Mouse (Mus musculus) liver, embryonic 15.5 days (tissue): ENCODE measurements around the gene Rrn3. TPM values are rescaled to one million over a fixed set of nuclear protein-coding genes. Genes with fewer than 3 reads are reported as not detected.
"Not testable (repeated sequence)": the region's sequence is repeated elsewhere in the genome, so short reads cannot be mapped to it uniquely, and the experiment has no call there.

Source experiments
- ATAC-seq: fragments of 200-750 bp; cut with Nextera tagmentation; 2 replicates; pipeline ENCODE4 v1.8.0; 2017; ENCODE audit warnings: moderate number of reproducible peaks, mild to moderate bottlenecking, moderate library complexity; ENCODE audit not compliant: insufficient read depth
- H3K27ac ChIP-seq: fragments of 300-500 bp; sonication (generic); replicated peaks from 2 replicates; pipeline ENCODE4 v1.5.1; 2015; ENCODE audit warnings: mild to moderate bottlenecking, inconsistent platforms
- H3K27me3 ChIP-seq: fragments of 300-500 bp; sonication (generic); 2 replicates; pipeline ENCODE4 v1.6.1; 2015; ENCODE audit warnings: mild to moderate bottlenecking, inconsistent platforms
- H3K36me3 ChIP-seq: fragments of 300-500 bp; sonication (generic); replicated peaks from 2 replicates; pipeline ENCODE4 v1.6.1; 2015; ENCODE audit warnings: moderate library complexity, mild to moderate bottlenecking, inconsistent platforms
- H3K4me1 ChIP-seq: fragments of 300-500 bp; sonication (generic); replicated peaks from 2 replicates; pipeline ENCODE4 v1.6.1; 2015; ENCODE audit warnings: inconsistent platforms
- H3K4me2 ChIP-seq: fragments of 300-500 bp; sonication (generic); 2 replicates; pipeline ENCODE4 v1.6.1; 2015; ENCODE audit warnings: moderate library complexity, mild to moderate bottlenecking, inconsistent platforms
- H3K4me3 ChIP-seq: fragments of 300-500 bp; sonication (generic); replicated peaks from 2 replicates; pipeline ENCODE4 v1.5.1; 2015; ENCODE audit warnings: mild to moderate bottlenecking, inconsistent platforms
- H3K9ac ChIP-seq: fragments of 300-500 bp; sonication (generic); 2 replicates; pipeline ENCODE4 v1.6.1; 2015; ENCODE audit warnings: moderate library complexity, mild to moderate bottlenecking, inconsistent platforms
- H3K9me3 ChIP-seq: fragments of 300-500 bp; sonication (generic); replicated peaks from 2 replicates; pipeline ENCODE4 v1.6.1; 2016; ENCODE audit warnings: inconsistent platforms
- WGBS: fragments of 180-500 bp; shearing (Covaris S2); methylation state at CpG from one replicate; pipeline ENCODE4 v1.1.7; 2015; ENCODE audit warnings: mixed read lengths; ENCODE audit not compliant: insufficient replicate concordance; 5-methylcytosine and 5-hydroxymethylcytosine counted together
- polyA plus RNA-seq: library from polyadenylated mRNA; unstranded; fragments of >200 nt; fragmentation: Nextera tagmentation; extraction: Ambion mirVana; gene quantifications from 2 replicates; pipeline ENCODE4 v1.2.1, GENCODE M21; 2015

The Rrn3 gene
- polyA plus RNA-seq, 1 experiment from 2014 or later, result 21.0 TPM

DNA sequence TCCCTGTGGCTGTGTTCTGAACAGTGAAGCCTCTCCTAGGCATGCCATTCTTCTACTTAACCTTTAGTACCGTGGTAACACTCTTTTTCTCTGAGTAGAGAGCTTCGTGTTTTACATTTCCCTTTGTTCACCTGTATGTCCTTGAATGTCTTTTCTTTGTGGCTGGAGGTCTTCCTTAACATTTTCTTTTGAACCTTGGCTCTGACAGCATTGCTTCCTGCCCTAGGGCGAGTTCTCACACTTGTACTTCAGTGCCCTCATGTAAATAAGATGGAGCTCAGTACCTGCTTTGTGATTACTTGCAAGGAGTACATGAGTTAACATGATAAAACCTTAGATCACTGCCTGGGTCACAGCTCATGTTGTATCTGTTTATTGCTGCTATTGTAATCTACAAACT lies 5.4 kb downstream of the Rrn3 start:
- Histone ChIP-seq H3K36me3 (peaks cover 76% of the 10 kb centered on the region), H3K27me3 (no peaks in the 10 kb centered on the region), H3K4me2 (no peak overlapping the region), H3K4me3 (no peak overlapping the region), H3K9ac (no peak overlapping the region), H3K4me1 (peaks cover 11% of the 10 kb centered on the region), H3K9me3 (no peaks in the 10 kb centered on the region), H3K27ac (no peak overlapping the region)
- 60% methylated on average over 3 of the region's 3 CpGs for WGBS
- no peak for ATAC-seq

DNA sequence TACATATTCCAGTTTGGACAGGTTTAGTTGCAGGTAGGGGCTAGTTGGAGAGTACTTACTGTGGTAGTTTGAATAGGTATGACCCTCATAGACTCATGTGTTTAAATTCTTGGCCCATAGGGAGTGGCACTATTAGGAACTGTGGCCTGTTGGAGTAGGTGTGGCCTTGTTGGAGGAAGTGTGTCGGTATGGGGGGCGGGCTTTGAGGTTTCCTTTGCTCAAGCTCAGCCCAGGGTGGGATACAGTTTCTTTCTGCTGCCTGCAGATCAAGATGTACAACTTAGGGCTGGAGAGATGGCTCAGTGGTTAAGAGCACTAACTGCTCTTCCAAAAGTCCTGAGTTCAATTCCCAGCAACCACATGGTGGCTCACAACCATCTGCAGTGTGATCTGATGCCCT lies 12.9 kb downstream of the Rrn3 start:
- WGBS, result 46% methylated on average over 2 of the region's 2 CpGs
- ATAC-seq, result not testable (repeated sequence)

DNA sequence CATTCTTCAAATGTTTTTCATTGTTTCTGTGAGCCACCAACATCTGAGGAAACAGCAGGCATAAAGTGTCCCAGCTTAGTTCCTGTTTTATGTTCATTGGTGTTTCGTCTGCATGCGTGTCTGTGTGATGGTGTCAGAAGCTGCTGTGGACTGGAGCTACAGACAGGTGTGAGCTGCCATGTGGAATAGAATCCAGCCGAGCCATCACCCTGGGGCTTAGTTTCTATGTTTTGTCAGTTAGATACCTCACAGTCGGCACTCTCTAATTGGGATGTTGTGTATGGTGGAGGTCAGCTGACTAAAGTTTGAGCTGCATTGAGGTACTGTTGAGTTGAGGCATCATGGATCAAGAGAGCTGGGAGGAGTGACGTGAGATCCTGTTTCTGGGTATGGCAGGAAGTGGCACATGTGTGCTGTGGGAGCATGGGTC lies 16.3 kb downstream of the Rrn3 start:
- ATAC-seq, result no peak
- Histone ChIP-seq H3K36me3 (peaks cover 89% of the 10 kb centered on the region), H3K4me3 (no peak overlapping the region), H3K27ac (no peak overlapping the region), H3K9me3 (no peaks in the 10 kb centered on the region), H3K27me3 (no peaks in the 10 kb centered on the region), H3K4me1 (no peaks in the 10 kb centered on the region), H3K9ac (no peak overlapping the region), H3K4me2 (no peak overlapping the region)
- WGBS, result 72% methylated on average over 5 of the region's 5 CpGs

More for the DNA sequence above, 12.9 kb downstream of the Rrn3 start:
- H3K9ac ChIP-seq, H3K27me3 ChIP-seq, H3K27ac ChIP-seq, H3K4me3 ChIP-seq, H3K9me3 ChIP-seq, H3K4me2 ChIP-seq, H3K4me1 ChIP-seq: not testable (repeated sequence)
- H3K36me3 ChIP-seq, result peaks cover 89% of the 10 kb centered on the region

- Histone ChIP-seq H3K4me1 (no peaks in the 10 kb centered on the region), H3K36me3 (peaks cover 80% of the 10 kb centered on the region), H3K27me3 (no peaks in the 10 kb centered on the region), H3K27ac (no peak overlapping the region), H3K4me2 (no peak overlapping the region), H3K9ac (no peak overlapping the region), H3K9me3 (no peaks in the 10 kb centered on the region), H3K4me3 (no peak overlapping the region)
- WGBS, result 61% methylated on average over 4 of the region's 4 CpGs
- no peak for ATAC-seq
Observed at GRCm38 (mm10) chr16:13801231-13801630, 20.7 kb downstream of the Rrn3 start.

- peaks cover 82% of the 10 kb centered on the region for H3K36me3 ChIP-seq
- H3K27me3 ChIP-seq, result no peaks in the 10 kb centered on the region
- H3K4me2 ChIP-seq, result no peak overlapping the region
- H3K4me3 ChIP-seq, result no peak overlapping the region
- H3K9me3 ChIP-seq, result no peaks in the 10 kb centered on the region
- H3K27ac ChIP-seq, result no peak overlapping the region
- no peak overlapping the region for H3K9ac ChIP-seq
- no peak for ATAC-seq
- 74% methylated on average over 5 of the region's 5 CpGs for WGBS
- H3K4me1 ChIP-seq, result no peaks in the 10 kb centered on the region
Observed at GRCm38 (mm10) chr16:13804666-13805065, 24.2 kb downstream of the Rrn3 start.

GRCm38 (mm10) chr16:13807616-13808015 lies 27.1 kb downstream of the Rrn3 start:
- H3K4me3 ChIP-seq, result no peak overlapping the region
- no peak for ATAC-seq
- peaks cover 89% of the 10 kb centered on the region for H3K36me3 ChIP-seq
- H3K9me3 ChIP-seq, result no peaks in the 10 kb centered on the region
- no peak overlapping the region for H3K4me2 ChIP-seq
- no peaks in the 10 kb centered on the region for H3K4me1 ChIP-seq
- H3K27me3 ChIP-seq, result no peaks in the 10 kb centered on the region
- no peak overlapping the region for H3K27ac ChIP-seq
- no peak overlapping the region for H3K9ac ChIP-seq
- WGBS, result 84% methylated on average over 4 of the region's 4 CpGs

DNA sequence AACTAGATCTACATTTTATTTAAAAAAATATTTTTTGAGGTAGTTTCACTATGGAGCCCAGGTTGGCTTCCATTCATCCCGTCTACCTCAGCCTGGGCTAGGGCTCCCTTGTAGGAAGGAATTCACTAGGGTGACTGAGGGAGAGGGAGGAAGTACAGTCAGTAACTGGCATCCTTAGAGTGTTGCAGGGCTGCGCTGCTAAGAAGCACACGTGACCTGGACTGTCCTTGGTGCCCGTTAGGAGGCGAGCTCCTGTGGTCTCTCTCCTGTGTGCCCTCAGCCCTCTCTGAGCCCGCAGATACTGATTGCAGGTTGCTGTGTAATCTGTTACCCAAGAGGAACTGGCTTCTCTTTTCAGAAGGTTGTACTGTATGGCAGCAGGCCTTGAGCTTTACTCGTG lies 27.9 kb downstream of the Rrn3 start:
- 81% methylated on average over 7 of the region's 7 CpGs for WGBS
- Histone ChIP-seq H3K27me3 (no peaks in the 10 kb centered on the region), H3K27ac (no peak overlapping the region), H3K9me3 (no peaks in the 10 kb centered on the region), H3K4me1 (no peaks in the 10 kb centered on the region), H3K36me3 (peaks cover 97% of the 10 kb centered on the region), H3K4me3 (no peak overlapping the region), H3K4me2 (no peak overlapping the region), H3K9ac (no peak overlapping the region)
- ATAC-seq, result no peak

- Histone ChIP-seq H3K4me3 (no peak overlapping the region), H3K4me2 (no peak overlapping the region), H3K27ac (no peak overlapping the region), H3K4me1 (no peaks in the 10 kb centered on the region), H3K36me3 (peaks cover 71% of the 10 kb centered on the region), H3K27me3 (no peaks in the 10 kb centered on the region), H3K9ac (no peak overlapping the region), H3K9me3 (no peaks in the 10 kb centered on the region)
- 85% methylated on average over 6 of the region's 6 CpGs for WGBS
- no peak for ATAC-seq
Observed at GRCm38 (mm10) chr16:13812152-13812551, 31.6 kb downstream of the Rrn3 start.

DNA sequence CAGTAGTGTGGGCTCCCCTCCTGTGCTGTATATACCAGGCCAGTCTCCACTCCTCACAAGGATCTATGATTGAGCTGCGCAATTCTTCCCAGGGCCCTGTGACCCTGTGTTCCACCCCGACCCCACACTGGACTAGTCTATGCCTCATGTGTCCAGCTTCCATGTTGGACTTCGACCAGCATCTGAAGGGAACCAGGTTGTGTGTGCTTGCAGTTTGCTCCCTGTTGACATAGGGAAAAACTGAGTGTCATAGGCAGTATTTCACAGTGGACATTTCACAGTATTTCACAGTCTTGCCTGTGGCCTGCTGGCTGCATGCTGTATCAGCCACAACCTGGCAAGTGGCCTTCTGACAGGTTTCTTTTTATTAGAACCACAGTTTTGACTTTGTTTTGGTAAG lies 32.7 kb downstream of the Rrn3 start:
- Histone ChIP-seq H3K27ac (no peak overlapping the region), H3K9ac (no peak overlapping the region), H3K4me1 (peaks cover 3% of the 10 kb centered on the region), H3K9me3 (no peaks in the 10 kb centered on the region), H3K36me3 (peaks cover 62% of the 10 kb centered on the region), H3K4me3 (no peak overlapping the region), H3K4me2 (no peak overlapping the region), H3K27me3 (no peaks in the 10 kb centered on the region)
- ATAC-seq, result no peak
- WGBS, result 74% methylated on average over 3 of the region's 3 CpGs

DNA sequence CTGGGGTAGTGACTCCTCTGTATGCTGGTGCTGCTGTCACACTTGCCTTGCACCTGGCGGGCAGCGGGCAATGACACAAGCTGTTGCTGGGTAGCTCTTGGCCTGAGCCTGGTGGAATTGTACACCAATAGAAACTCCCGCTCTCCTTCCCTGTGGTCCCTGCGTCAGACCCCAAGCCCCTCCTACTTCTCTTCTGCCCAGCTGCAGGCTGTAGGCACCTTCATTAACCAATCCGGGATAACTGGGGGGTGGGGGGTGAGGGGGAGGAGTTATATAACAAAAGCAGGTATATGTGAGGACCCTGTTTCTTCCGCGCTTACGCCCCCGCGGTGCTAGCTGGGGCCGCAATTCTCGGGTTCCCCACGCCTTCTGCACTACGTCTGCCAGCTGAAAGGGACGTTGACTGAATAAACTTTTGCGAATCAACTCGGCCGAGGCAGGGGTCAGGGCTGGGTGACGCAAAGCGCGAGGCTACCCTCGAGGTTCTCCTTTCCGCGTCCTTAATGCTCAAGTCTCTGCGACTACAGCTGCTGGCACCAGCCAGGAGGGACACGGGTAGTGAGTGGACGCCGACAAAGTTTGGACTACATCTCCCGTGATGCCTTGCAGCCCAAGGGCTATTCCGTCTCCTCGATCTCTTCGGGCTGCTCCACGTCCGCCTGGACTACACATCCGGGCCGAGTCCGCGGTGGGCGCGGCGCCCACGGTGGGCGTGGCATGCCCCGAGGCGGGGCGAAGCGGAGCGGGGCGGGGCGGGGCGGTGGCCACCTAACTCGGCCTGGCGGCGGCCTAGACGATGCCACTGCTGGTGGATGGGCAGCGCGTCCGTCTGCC lies 38.3 kb downstream of the Rrn3 start, which contains the start of gene Ntan1:
TSS of gene Ntan1 (plus strand) at position 286 of the 834 bp plus-strand sequence.
- peak; percentile 96 for ATAC-seq
- WGBS, result under 1% methylated on average over 58 of the region's 58 CpGs
- no peaks in the 10 kb centered on the region for H3K27me3 ChIP-seq
- peak within 1 kb of the TSS; percentile 96 for H3K4me2 ChIP-seq
- H3K36me3 ChIP-seq, result peaks cover 11% of the 10 kb centered on the region
- peak within 1 kb of the TSS; percentile 71 for H3K9ac ChIP-seq
- peaks cover 32% of the 10 kb centered on the region for H3K4me1 ChIP-seq
- H3K27ac ChIP-seq, result peak within 1 kb of the TSS; percentile 81
- H3K4me3 ChIP-seq, result peak within 1 kb of the TSS; percentile 77
- no peaks in the 10 kb centered on the region for H3K9me3 ChIP-seq

DNA sequence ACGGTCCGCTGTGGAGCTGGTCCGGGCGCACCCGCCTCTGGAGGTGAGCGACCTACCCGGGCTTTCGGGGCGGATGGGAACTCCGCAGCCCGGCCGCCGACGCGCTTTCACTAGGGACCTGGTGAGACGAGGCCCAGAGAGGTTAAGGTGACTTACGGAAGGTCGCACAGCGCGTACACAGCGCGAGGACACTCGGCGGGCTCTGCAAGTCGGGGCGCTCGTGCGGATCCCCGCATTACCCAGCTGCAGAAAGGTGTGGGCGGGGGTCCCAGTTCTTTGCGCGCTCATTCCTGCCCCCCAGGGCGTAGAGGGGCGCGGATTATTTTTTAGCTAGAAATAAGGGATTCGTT lies 38.9 kb downstream of the Rrn3 start:
- peaks cover 7% of the 10 kb centered on the region for H3K36me3 ChIP-seq
- no peaks in the 10 kb centered on the region for H3K9me3 ChIP-seq
- H3K4me1 ChIP-seq, result peaks cover 32% of the 10 kb centered on the region
- ATAC-seq, result peak; percentile 61
- H3K4me3 ChIP-seq, result peak overlapping the region; percentile 77
- H3K4me2 ChIP-seq, result peak overlapping the region; percentile 96
- H3K27ac ChIP-seq, result peak overlapping the region; percentile 72
- H3K9ac ChIP-seq, result peak overlapping the region; percentile 71
- no peaks in the 10 kb centered on the region for H3K27me3 ChIP-seq
- under 1% methylated on average over 36 of the region's 36 CpGs for WGBS
